Mouse (Mus musculus): ENCODE data around the gene Rbck1. TPM values are rescaled to one million over a fixed set of nuclear protein-coding genes. Genes with fewer than 3 reads are reported as not detected.
"Not testable (repeated sequence)": the region's sequence is repeated elsewhere in the genome, so short reads cannot be mapped to it uniquely, and the experiment has no call there.

Rbck1 gene
- total RNA-seq (2022), result 10 to 100 TPM; 23.7 to 31.7 (median 27.1) TPM

- peak; percentile 85 to 89 for DNase-seq (ENCODE audit: low spot score in 2 of 2)
These were observed at the start of gene Rbck1 for GRCm38 (mm10) chr2:152332101-152332825. TSS of gene Rbck1 (minus strand) at chr2:152332653.

GRCm38 (mm10) chr2:152376345-152376741 lies 43.9 kb upstream of the Rbck1 start, which contains the start of gene Nrsn2:
TSS of gene Nrsn2 (minus strand) at chr2:152376638.
- no peak for DNase-seq (ENCODE audit: low spot score in 2 of 2)

- no peak for DNase-seq (ENCODE audit: low spot score in 2 of 2)
These were observed 43.3 kb upstream of the Rbck1 start for GRCm38 (mm10) chr2:152375652-152376344.

- DNase-seq (ENCODE audit: low spot score in 2 of 2), result no peak
These were observed 41.1 kb upstream of the Rbck1 start for GRCm38 (mm10) chr2:152373547-152373946.

- no peak for DNase-seq (ENCODE audit: low spot score in 2 of 2)
These were observed 40.2 kb upstream of the Rbck1 start for GRCm38 (mm10) chr2:152372661-152373060.

GRCm38 (mm10) chr2:152372104-152372503 lies 39.7 kb upstream of the Rbck1 start:
- DNase-seq (ENCODE audit: low spot score in 2 of 2), result no peak

- no peak for DNase-seq (ENCODE audit: low spot score in 2 of 2)
These were observed 36.2 kb upstream of the Rbck1 start for GRCm38 (mm10) chr2:152368532-152369140.

GRCm38 (mm10) chr2:152367917-152368316 lies 35.5 kb upstream of the Rbck1 start:
- no peak for DNase-seq (ENCODE audit: low spot score in 2 of 2)

- peak; percentile 23 to 41 for DNase-seq (ENCODE audit: low spot score in 2 of 2)
These were observed 31.0 kb upstream of the Rbck1 start for GRCm38 (mm10) chr2:152363245-152364147.

- no peak for DNase-seq (ENCODE audit: low spot score in 2 of 2)
These were observed 28.7 kb upstream of the Rbck1 start for GRCm38 (mm10) chr2:152361193-152361592.

- peak; percentile 45 to 64 for DNase-seq (ENCODE audit: low spot score in 2 of 2)
These were observed 27.9 kb upstream of the Rbck1 start for GRCm38 (mm10) chr2:152360271-152360775.

- DNase-seq (ENCODE audit: low spot score in 2 of 2), result no peak
These were observed 27.2 kb upstream of the Rbck1 start for GRCm38 (mm10) chr2:152359616-152360015.

GRCm38 (mm10) chr2:152358977-152359376 lies 26.5 kb upstream of the Rbck1 start:
- not testable (repeated sequence) for DNase-seq (ENCODE audit: low spot score in 2 of 2)

- no peak for DNase-seq (ENCODE audit: low spot score in 2 of 2)
These were observed 24.8 kb upstream of the Rbck1 start for GRCm38 (mm10) chr2:152357254-152357653.

- DNase-seq (ENCODE audit: low spot score in 2 of 2), result no peak
These were observed 17.5 kb upstream of the Rbck1 start for GRCm38 (mm10) chr2:152349842-152350540.

- DNase-seq (ENCODE audit: low spot score in 2 of 2), result no peak
These were observed 16.8 kb upstream of the Rbck1 start for GRCm38 (mm10) chr2:152349205-152349604.

GRCm38 (mm10) chr2:152347722-152348121 lies 15.3 kb upstream of the Rbck1 start:
- no peak for DNase-seq (ENCODE audit: low spot score in 2 of 2)

GRCm38 (mm10) chr2:152346776-152347465 lies 14.5 kb upstream of the Rbck1 start:
- DNase-seq (ENCODE audit: low spot score in 2 of 2), result no peak

- no peak for DNase-seq (ENCODE audit: low spot score in 2 of 2)
These were observed 12.9 kb upstream of the Rbck1 start for GRCm38 (mm10) chr2:152345393-152345792.

GRCm38 (mm10) chr2:152344909-152345308 lies 12.5 kb upstream of the Rbck1 start:
- no peak for DNase-seq (ENCODE audit: low spot score in 2 of 2)
